In genomic region chr7:4136771-4137531, GRCm38 (mm10) we compare ENCODE assay signal across 7 mouse cellular contexts. TPM values are rescaled to one million over a fixed set of nuclear protein-coding genes. Genes with fewer than 3 reads are reported as not detected.
DNase-seq lines count a peak whose midpoint lies in the region; ATAC-seq lines count a peak whose summit lies in the region.

TSS of gene Leng8 (plus strand) at chr7:4137039.

- peak within 1 kb of the TSS; percentile 90 for H3K4me2 ChIP-seq in embryonic facial prominence, embryonic 12.5 days (replicated peaks)
- H3K4me2 ChIP-seq in limb, embryonic 11.5 days (ENCODE audit: low read depth, severe bottlenecking) = peak within 1 kb of the TSS; percentile 79
- peak within 1 kb of the TSS; percentile 72 for H3K4me2 ChIP-seq in midbrain, embryonic 14.5 days (ENCODE audit: low read length)

- DNase-seq in adrenal gland, postnatal 25 days = peak; percentile 98
- DNase-seq in heart, adult 11 months = peak; percentile 100
- peak; percentile 100 for DNase-seq in kidney, adult 18-20 months
- peak; percentile 98 for DNase-seq in limb, embryonic 11.5 days (ENCODE audit: low spot score)
- peak; percentile 99 for DNase-seq in midbrain, embryonic 14.5 days
- peak; percentile 96 to 99 for DNase-seq in spleen, adult 18-20 months

- peak within 1 kb of the TSS; percentile 92 for H3K27ac ChIP-seq in embryonic facial prominence, embryonic 12.5 days
- H3K27ac ChIP-seq in limb, embryonic 11.5 days (replicated peaks; ENCODE audit: low read depth, low read length) = peak within 1 kb of the TSS; percentile 57; the same call in 1 of the 2 replicates
- H3K27ac ChIP-seq in midbrain, embryonic 14.5 days (replicated peaks; ENCODE audit: low read depth, low read length) = peak within 1 kb of the TSS; percentile 98

- peaks cover 12% of the 10 kb centered on the region for H3K4me1 ChIP-seq in embryonic facial prominence, embryonic 12.5 days
- peaks cover 9% of the 10 kb centered on the region for H3K4me1 ChIP-seq in limb, embryonic 11.5 days (ENCODE audit: control insufficient read depth, insufficient read depth, low read length)
- peaks cover 8% of the 10 kb centered on the region; the same call in 1 of the 2 replicates for H3K4me1 ChIP-seq in midbrain, embryonic 14.5 days (ENCODE audit: control insufficient read depth, insufficient read depth, low read length)

- H3K9ac ChIP-seq in embryonic facial prominence, embryonic 12.5 days = peak within 1 kb of the TSS; percentile 82
- peak within 1 kb of the TSS; percentile 68 for H3K9ac ChIP-seq in limb, embryonic 11.5 days (ENCODE audit: low read length)
- peak within 1 kb of the TSS; percentile 83 for H3K9ac ChIP-seq in midbrain, embryonic 14.5 days (replicated peaks; ENCODE audit: low read length)

- no peaks in the 10 kb centered on the region for H3K9me3 ChIP-seq in embryonic facial prominence, embryonic 12.5 days
- no peaks in the 10 kb centered on the region for H3K9me3 ChIP-seq in limb, embryonic 11.5 days (ENCODE audit: control insufficient read depth, low read length)
- no peaks in the 10 kb centered on the region for H3K9me3 ChIP-seq in midbrain, embryonic 14.5 days (ENCODE audit: control insufficient read depth, low read length)

- H3K27me3 ChIP-seq in embryonic facial prominence, embryonic 12.5 days = no peaks in the 10 kb centered on the region
- H3K27me3 ChIP-seq in limb, embryonic 11.5 days (ENCODE audit: control insufficient read depth, insufficient read depth, low read length) = no peaks in the 10 kb centered on the region
- H3K27me3 ChIP-seq in midbrain, embryonic 14.5 days (ENCODE audit: control insufficient read depth, insufficient read depth, low read length) = no peaks in the 10 kb centered on the region

- peak within 1 kb of the TSS; percentile 94 for H3K4me3 ChIP-seq in embryonic facial prominence, embryonic 12.5 days
- H3K4me3 ChIP-seq in limb, embryonic 11.5 days (ENCODE audit: low read depth, low read length) = peak within 1 kb of the TSS; percentile 87
- H3K4me3 ChIP-seq in midbrain, embryonic 14.5 days (replicated peaks; ENCODE audit: low read depth, low read length) = peak within 1 kb of the TSS; percentile 78

- under 1% methylated on average over 74 of the region's 78 CpGs for WGBS in embryonic facial prominence, embryonic 12.5 days
- WGBS in limb, embryonic 11.5 days = under 1% methylated on average over 67 of the region's 78 CpGs
- WGBS in midbrain, embryonic 14.5 days = under 1% methylated on average over 71 of the region's 78 CpGs

- peak; percentile 99 for ATAC-seq in embryonic facial prominence, embryonic 12.5 days (ENCODE audit: insufficient number of reproducible peaks, insufficient read depth, low FRiP score, low TSS enrichment)
- ATAC-seq in limb, embryonic 11.5 days (ENCODE audit: insufficient number of reproducible peaks, low FRiP score, low TSS enrichment, low read depth) = peak; percentile 99
- ATAC-seq in midbrain, embryonic 14.5 days (ENCODE audit: low FRiP score, low TSS enrichment) = peak; percentile 99

- H3K36me3 ChIP-seq in embryonic facial prominence, embryonic 12.5 days = peaks cover 38% of the 10 kb centered on the region
- H3K36me3 ChIP-seq in limb, embryonic 11.5 days (ENCODE audit: control insufficient read depth, insufficient read depth, low read length) = peaks cover 15% of the 10 kb centered on the region; the same call in 1 of the 2 replicates
- peaks cover 47% of the 10 kb centered on the region for H3K36me3 ChIP-seq in midbrain, embryonic 14.5 days (ENCODE audit: control insufficient read depth, insufficient read depth, low read length)

RNA-seq across cellular contexts. Expression of gene Leng8, which starts in this region (rescaled TPM):
- 131 and 169 TPM in 2 replicates for total RNA-seq in adrenal gland, postnatal 25 days (2021)
- 80.6 and 80.7 TPM in 2 replicates for polyA plus RNA-seq in embryonic facial prominence, embryonic 12.5 days (2016; fragmentation: Nextera tagmentation; extraction: Ambion mirVana)
- polyA plus RNA-seq in limb, embryonic 11.5 days (2014; fragmentation: Nextera tagmentation; extraction: Ambion mirVana) = 47.6 and 49.7 TPM in 2 replicates
- 68.4 and 77.3 TPM in 2 replicates for polyA plus RNA-seq in midbrain, embryonic 14.5 days (2014; fragmentation: Nextera tagmentation; extraction: Ambion mirVana)

Comparison
In these comparisons a context has a peak if more than half of its experiments do, and no peak if none do; other contexts are left out.
1. Peak in every context shown above with its lines: DNase-seq, ATAC-seq, H3K4me3 ChIP-seq and H3K27ac ChIP-seq.